Mouse (Mus musculus): ENCODE results near the gene Cuta. TPM values are rescaled to one million over a fixed set of nuclear protein-coding genes. Genes with fewer than 3 reads are reported as not detected.

The Cuta gene
- polyA plus RNA-seq, 1 experiment from 2014 or later = 199 TPM

DNA sequence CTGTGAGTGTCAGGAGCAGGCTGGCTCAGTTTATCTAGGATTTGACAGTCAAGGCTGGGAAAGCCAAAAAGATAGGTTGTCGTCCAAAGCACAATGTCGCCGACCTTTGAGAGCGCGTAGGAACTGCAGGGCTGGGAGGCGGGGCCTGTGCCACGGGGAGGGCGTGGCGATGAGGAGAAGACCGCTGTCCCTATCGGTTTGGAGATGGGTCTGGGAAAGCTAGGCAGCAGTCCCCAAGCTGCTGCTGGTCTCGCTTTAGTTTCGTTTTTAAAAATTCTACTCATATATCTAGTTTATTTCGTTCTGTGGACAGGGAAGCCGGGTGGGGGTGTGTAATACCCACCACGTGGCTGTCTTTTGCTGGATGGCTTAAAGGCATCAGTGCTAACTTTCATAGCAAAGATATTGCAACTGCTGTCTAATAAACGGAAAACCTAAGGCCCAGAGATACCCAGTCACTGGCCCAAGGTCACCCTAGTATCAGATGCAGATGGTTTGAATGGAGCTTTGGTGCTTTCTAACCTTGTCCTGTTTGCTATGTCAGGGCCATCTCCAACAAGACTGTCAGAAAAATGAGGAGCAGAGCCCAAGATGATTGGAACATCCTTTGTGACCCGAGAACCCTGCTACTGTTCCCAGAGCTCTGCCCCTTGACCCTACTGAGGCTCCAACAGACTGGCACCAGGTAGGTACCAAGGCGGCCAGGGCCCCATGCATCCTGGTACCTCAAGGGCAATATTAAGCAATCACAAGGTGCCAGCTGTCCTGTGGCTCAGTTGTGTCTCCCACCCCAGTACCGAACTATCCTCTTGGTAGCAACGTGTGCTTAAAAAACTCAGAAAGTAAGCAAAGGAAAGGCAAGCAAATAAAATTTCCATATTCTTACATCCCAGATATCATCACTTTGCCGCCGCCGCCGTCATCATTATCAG is 54.1 kb downstream of the Cuta start:
- peak overlapping the region; percentile 60 for H3K9ac ChIP-seq (ENCODE audit: low read length)
- 17% methylated on average over 25 of the region's 25 CpGs for WGBS
- H3K9me3 ChIP-seq (ENCODE audit: control insufficient read depth, low read length) = no peaks in the 10 kb centered on the region
- peak overlapping the region; percentile 54 for H3K27ac ChIP-seq (ENCODE audit: low read length)
- peak overlapping the region; percentile 80 for H3K4me2 ChIP-seq (ENCODE audit: low read depth, low read length)
- peaks cover 15% of the 10 kb centered on the region for H3K4me1 ChIP-seq (replicated peaks; ENCODE audit: control insufficient read depth, insufficient read depth, low read length)
- no peaks in the 10 kb centered on the region for H3K36me3 ChIP-seq (ENCODE audit: control insufficient read depth, insufficient read depth, low read length)
- H3K27me3 ChIP-seq (ENCODE audit: control insufficient read depth, insufficient read depth, low read depth, low read length) = no peaks in the 10 kb centered on the region
- H3K4me3 ChIP-seq (ENCODE audit: low read length) = peak overlapping the region; percentile 45
- peak; percentile 83 for ATAC-seq (ENCODE audit: low read depth)

Small RNAs within 50 kb of the gene (microRNA-seq; reads per million reads assigned to microRNA genes)
- gene Gm27775 = not detected
- gene Mir3083 = not detected
- 0.99 reads per million for gene Mir6968

Other genes with a start within 250 kb of the Cuta start
- 8.9 and 11.6 TPM in 2 replicates for gene Crebrf, start 223.9 kb downstream of the Cuta start, polyA plus RNA-seq (2015; fragmentation: Nextera tagmentation; extraction: Ambion mirVana)
- 45.2 and 47.7 TPM in 2 replicates for gene Bnip1, start 158.5 kb downstream of the Cuta start, polyA plus RNA-seq (2015; fragmentation: Nextera tagmentation; extraction: Ambion mirVana)
- gene Nkx2-5, start 94.6 kb downstream of the Cuta start, polyA plus RNA-seq (2015; fragmentation: Nextera tagmentation; extraction: Ambion mirVana) = 1.6 and 2.9 TPM in 2 replicates
- 9.0 and 12.9 TPM in 2 replicates for gene Kifc5b, start 22.5 kb downstream of the Cuta start, polyA plus RNA-seq (2015; fragmentation: Nextera tagmentation; extraction: Ambion mirVana)
- gene Phf1, start 6.5 kb downstream of the Cuta start, polyA plus RNA-seq (2015; fragmentation: Nextera tagmentation; extraction: Ambion mirVana) = 9.7 and 10.0 TPM in 2 replicates
- gene Syngap1, start 1.7 kb upstream of the Cuta start, polyA plus RNA-seq (2015; fragmentation: Nextera tagmentation; extraction: Ambion mirVana) = 0.90 and 1.9 TPM in 2 replicates
- gene Zbtb9, start 33.6 kb upstream of the Cuta start, polyA plus RNA-seq (2015; fragmentation: Nextera tagmentation; extraction: Ambion mirVana) = 16.5 and 17.1 TPM in 2 replicates
- 7.8 and 8.1 TPM in 2 replicates for gene Bak1, start 89.4 kb upstream of the Cuta start, polyA plus RNA-seq (2015; fragmentation: Nextera tagmentation; extraction: Ambion mirVana)
- gene Itpr3, start 117.7 kb upstream of the Cuta start, polyA plus RNA-seq (2015; fragmentation: Nextera tagmentation; extraction: Ambion mirVana) = 6.1 TPM in 2 replicates
- gene Uqcc2, start 194.3 kb upstream of the Cuta start, polyA plus RNA-seq (2015; fragmentation: Nextera tagmentation; extraction: Ambion mirVana) = 248 and 255 TPM in 2 replicates
- gene Ip6k3, start 228.2 kb upstream of the Cuta start, polyA plus RNA-seq (2015; fragmentation: Nextera tagmentation; extraction: Ambion mirVana) = 0.16 and 0.43 TPM in 2 replicates